Mouse (Mus musculus) gastrocnemius, postnatal 14 days (tissue): ENCODE results near the gene Cul1. TPM values are rescaled to one million over a fixed set of nuclear protein-coding genes. Genes with fewer than 3 reads are reported as not detected.
A peak's percentile ranks its signal among the peaks of the same experiment; 100 is the strongest.
"Not testable (repeated sequence)": the region's sequence is repeated elsewhere in the genome, so short reads cannot be mapped to it uniquely, and the experiment has no call there.

Experiments
- DNase-seq: peaks from one replicate; pipeline ENCODE4 v3.0.0; 2021; ENCODE audit warnings: mixed read lengths
- intact Hi-C: fragments of 180-260 bp; cut with DNase I; formaldehyde crosslinking; loops from one replicate; pipeline ENCODE4 v1.15.1; 2025; ENCODE audit warnings: low total_unique reads
- long read RNA-seq, 2 experiments: library from polyadenylated mRNA; stranded (forward); transcript quantifications; one replicate each; pipeline ENCODE4 v2.0.0; 2021
- total RNA-seq, 2 experiments: library from RNA; stranded (reverse); gene quantifications; 2 replicates each; pipeline ENCODE4 v1.2.3; 2021

Gene Cul1
- 10 to 100 TPM; 59.0 to 59.7 TPM for total RNA-seq
- long read RNA-seq, experiment 1, transcript Cul1-201 (22 exons, 3,161 nt) = major isoform, 64 of 75 reads
- long read RNA-seq, experiment 1, partial matches to known transcripts = 6 of 75 reads
- long read RNA-seq, experiment 1, other reads (novel, unspliced or antisense) = 4 of 75 reads
- long read RNA-seq, experiment 2, transcript Cul1-201 (22 exons, 3,161 nt) = major isoform, 86 of 99 reads
- long read RNA-seq, experiment 2, partial matches to known transcripts = 5 of 99 reads
- long read RNA-seq, experiment 2, other reads (novel, unspliced or antisense) = 7 of 99 reads

DNA sequence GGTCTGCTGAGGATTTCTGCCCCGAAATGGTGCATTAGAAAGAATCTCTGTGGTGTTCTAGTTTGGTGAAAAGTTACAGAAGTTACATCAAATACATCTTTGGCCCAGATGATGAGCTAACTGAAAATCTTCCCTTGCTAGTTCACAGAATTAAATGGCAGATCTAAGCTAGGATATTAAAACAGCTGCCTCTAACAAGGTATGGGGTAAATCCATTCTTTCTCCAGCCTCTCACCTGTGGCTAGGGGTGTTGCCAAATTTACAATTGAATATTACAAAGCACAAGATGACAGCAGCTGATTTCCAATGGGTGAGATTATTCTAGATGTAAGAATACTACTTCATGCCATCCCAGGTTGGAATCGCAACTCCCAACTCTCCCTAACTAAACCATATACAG is at the start of gene Cul1:
Cul1 (plus strand) TSS at position 301 of the 400 bp plus-strand sequence.
- DNase-seq = no peak
- intact Hi-C loops = no loop called here

GRCm38 (mm10) chr6:47404419-47405382 is 48.5 kb upstream of the Cul1 start:
- intact Hi-C loops = no loop called here
- DNase-seq = peak; percentile 28

DNA sequence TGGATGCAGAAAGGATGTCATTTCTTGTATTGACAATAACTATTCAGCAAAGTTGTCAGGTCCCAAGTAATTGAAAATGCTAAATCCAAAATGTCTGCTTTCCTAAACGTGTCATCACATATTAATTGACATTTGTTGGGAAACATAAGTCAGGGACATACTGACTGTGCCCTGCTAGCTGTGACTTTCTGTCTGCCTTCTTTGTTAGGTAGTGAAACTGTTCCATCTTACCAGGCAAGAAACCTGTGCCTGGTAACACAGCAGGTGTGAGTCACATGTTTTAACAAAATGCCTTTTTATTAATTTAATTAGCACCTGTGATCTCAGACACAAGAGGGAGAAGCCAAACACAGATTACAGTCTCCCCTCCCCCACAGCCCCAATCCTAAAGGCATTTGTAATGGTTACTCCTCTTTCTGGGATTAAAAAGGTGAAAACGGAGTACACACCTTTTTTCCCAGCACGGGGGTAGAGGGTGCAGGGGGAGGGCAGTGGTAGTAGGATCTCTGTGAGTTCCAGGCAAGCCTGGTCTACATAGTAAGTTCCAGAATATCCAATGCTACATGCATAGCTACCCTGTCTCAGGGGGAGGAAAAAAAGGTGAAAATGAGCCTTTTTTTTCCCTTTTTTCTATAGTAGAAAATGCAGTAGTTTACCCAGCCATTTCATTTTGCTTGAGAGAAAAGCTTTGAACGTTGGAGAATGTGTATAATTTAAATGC is 40.2 kb upstream of the Cul1 start:
- DNase-seq = no peak
- intact Hi-C loops = no loop called here

GRCm38 (mm10) chr6:47413656-47414055 is 39.5 kb upstream of the Cul1 start:
- intact Hi-C loops = no loop called here
- DNase-seq = no peak

DNA sequence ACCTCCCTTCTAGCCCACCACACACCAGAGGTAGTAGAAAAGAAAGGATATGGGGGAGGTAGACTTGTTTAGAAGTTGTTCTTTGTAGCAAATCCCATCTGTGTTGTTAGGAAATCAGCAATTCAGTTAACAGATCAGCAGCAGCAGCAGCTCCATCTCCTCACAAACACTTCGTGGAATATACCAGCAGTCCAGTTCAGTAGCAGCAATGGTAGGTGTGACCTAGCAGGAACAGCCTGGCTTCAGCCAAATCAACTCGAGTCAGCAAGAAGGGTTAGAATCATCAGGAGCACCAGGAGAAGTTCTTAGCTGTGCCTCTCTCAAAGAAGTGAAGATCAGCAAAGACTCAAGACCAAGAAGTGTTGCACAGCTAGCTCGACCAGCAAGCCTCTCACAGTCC is 34.5 kb upstream of the Cul1 start:
- intact Hi-C loops = no loop called here
- no peak for DNase-seq

DNA sequence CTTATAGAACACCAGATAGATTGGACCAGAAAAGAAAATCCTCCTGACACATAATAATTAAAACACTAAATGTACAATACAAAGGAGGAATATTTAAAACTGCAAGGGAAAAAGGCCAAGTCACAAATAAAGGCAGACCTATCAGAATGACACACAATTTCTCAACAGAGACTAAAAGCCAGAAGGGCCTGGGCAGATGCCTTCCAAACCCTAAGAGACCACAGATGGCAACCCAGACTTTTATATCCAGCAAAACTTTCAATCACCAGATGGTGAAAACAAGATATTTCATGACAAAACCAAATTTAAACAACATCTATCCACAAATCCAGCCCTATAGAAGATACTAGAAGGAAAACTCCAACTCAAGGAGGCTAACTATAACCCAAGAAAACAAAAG is 33.0 kb upstream of the Cul1 start:
- intact Hi-C loops = no loop called here
- no peak for DNase-seq

DNA sequence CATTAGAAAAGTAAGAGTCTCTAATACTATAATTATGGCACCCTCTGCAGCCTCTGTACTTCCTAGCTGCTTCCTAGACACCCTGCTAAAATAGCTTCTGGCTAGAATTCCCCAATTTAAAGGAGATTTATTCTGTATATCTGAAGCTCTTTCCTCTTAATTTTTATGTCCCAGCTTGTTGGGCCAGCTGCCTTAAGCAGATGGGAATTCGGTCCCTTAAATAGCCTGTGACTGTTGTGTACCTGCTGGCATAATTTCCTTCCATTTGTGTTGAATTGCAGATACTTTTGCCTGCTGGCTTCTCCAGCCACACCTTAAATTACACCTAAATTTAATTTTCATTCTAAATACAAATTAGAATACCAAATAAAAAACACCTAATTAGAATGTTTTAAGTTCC is 32.0 kb upstream of the Cul1 start:
- DNase-seq = no peak
- intact Hi-C loops = no loop called here

DNA sequence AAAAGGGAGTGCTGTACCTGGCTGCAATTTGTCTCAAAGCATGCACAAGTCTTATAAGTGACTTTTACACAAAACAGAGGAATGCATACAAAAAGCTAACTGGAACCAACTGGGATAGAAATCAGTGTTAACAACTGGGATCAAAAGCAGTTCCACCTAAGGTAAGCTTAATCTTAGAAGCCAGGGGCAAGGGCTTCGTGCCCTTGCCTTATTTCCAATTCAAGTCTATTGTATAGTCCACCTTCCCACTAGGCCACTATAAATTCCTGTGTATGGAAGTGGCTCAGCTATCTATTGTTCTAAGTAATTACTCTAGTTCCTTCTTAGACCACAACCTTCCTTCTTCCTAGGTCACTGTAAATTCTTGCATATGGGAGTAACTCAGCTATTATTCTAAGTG is 27.1 kb upstream of the Cul1 start:
- intact Hi-C loops = no loop called here
- DNase-seq = no peak

DNA sequence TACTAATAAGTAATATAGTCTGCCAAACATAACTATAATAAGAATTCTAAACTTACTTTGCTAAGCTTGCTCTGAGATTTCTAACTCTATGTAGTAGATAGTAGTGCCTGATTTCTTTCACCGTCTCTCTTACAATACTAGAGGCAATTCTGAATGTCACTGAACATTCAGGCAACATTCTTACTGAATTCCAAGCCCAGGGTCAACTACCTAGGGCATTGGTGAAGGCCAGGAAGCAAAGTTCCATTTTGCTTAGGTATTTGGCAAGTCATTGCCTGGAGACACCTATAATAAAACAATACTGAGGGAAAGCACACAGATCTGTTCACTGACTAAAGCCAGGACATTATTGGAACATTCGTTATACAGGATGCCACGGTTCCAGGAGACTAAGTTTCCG is 26.6 kb upstream of the Cul1 start:
- intact Hi-C loops, DNase-seq: not testable (repeated sequence)

- DNase-seq, intact Hi-C loops: not testable (repeated sequence)
These were observed 20.4 kb upstream of the Cul1 start for GRCm38 (mm10) chr6:47432795-47433194.

GRCm38 (mm10) chr6:47440080-47440479 is 13.1 kb upstream of the Cul1 start:
- no peak for DNase-seq
- intact Hi-C loops = no loop called here

GRCm38 (mm10) chr6:47447658-47448057 is 5.5 kb upstream of the Cul1 start:
- intact Hi-C loops = no loop called here
- DNase-seq = no peak

- DNase-seq = no peak
These were observed 428 bp downstream of the Cul1 start for GRCm38 (mm10) chr6:47453522-47454130.

GRCm38 (mm10) chr6:47454131-47454574 is 955 bp downstream of the Cul1 start:
- intact Hi-C loops = no loop called here
- peak; percentile 87 for DNase-seq

More at GRCm38 (mm10) chr6:47453522-47454130, 428 bp downstream of the Cul1 start:
- intact Hi-C loops = no loop called here

- intact Hi-C loops = no loop called here
- DNase-seq = peak; percentile 67
These were observed 1.7 kb downstream of the Cul1 start for GRCm38 (mm10) chr6:47454575-47455571.

DNA sequence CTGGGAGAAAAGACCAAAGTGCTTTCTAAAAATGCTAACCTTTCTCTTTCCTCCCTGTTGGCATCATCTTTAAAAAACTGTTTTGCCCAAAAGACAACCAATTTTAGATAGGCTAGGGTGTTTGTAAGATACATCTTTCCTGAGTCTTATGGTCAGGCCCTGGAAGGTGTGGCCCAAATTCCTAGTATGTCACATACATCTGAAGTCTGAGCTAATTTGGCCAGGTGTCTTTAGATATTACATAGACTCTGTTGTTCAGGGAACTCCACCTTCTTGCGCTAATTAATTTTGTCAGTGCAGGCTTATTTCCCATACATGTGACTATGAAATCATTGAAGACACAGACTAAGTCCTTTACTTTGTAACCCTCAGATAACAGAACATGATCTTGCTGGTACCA is 2.6 kb downstream of the Cul1 start:
- no peak for DNase-seq
- intact Hi-C loops = no loop called here

GRCm38 (mm10) chr6:47456853-47457252 is 3.7 kb downstream of the Cul1 start:
- DNase-seq = no peak
- intact Hi-C loops = no loop called here

GRCm38 (mm10) chr6:47465400-47465799 is 12.2 kb downstream of the Cul1 start:
- intact Hi-C loops = no loop called here
- DNase-seq = no peak
